Mouse (Mus musculus) T-helper 17 cell (primary cell): ENCODE data around the gene Pdcd4.
"Not testable (repeated sequence)": the region's sequence is repeated elsewhere in the genome, so short reads cannot be mapped to it uniquely, and the experiment has no call there.

Source experiments
- in situ Hi-C, 2 experiments: fragments of 300-600 bp; cut with MboI, MseI; formaldehyde crosslinking; loops; 1 replicate in 1 of 2; 2 replicates in 1 of 2; pipeline ENCODE4 v1.15.1; 2025; ENCODE audit warnings: high pct_unique_total_duplicates in 2 of 2

The Pdcd4 gene

GRCm38 (mm10) chr19:53943802-53944785 lies 52.1 kb downstream of the Pdcd4 start, which contains the start of the genes Shoc2 and Bbip1:
Gene Shoc2, plus strand, starts transcription at chr19:53944306.
Gene Bbip1, minus strand, starts transcription at chr19:53944627.
- in situ Hi-C loops: no loop called here

- in situ Hi-C loops: no loop called here
Observed at GRCm38 (mm10) chr19:53944786-53945169, 52.7 kb downstream of the Pdcd4 start.

- in situ Hi-C loops: no loop called here
Observed at GRCm38 (mm10) chr19:53945171-53946042, 53.4 kb downstream of the Pdcd4 start.

GRCm38 (mm10) chr19:53957513-53957912 lies 65.5 kb downstream of the Pdcd4 start:
- in situ Hi-C loops: no loop called here

- in situ Hi-C loops: no loop called here
Observed at GRCm38 (mm10) chr19:53962511-53962910, 70.5 kb downstream of the Pdcd4 start.

GRCm38 (mm10) chr19:53964347-53964746 lies 72.3 kb downstream of the Pdcd4 start:
- in situ Hi-C loops: not testable (repeated sequence)

GRCm38 (mm10) chr19:53964910-53965633 lies 73.0 kb downstream of the Pdcd4 start:
- in situ Hi-C loops: no loop called here

- in situ Hi-C loops: no loop called here
Observed at GRCm38 (mm10) chr19:53969226-53969625, 77.2 kb downstream of the Pdcd4 start.

- in situ Hi-C loops: no loop called here
Observed at GRCm38 (mm10) chr19:53971938-53972337, 79.9 kb downstream of the Pdcd4 start.

- in situ Hi-C loops: no loop called here
Observed at GRCm38 (mm10) chr19:53973656-53974055, 81.6 kb downstream of the Pdcd4 start.
